Mouse (Mus musculus) testis, adult 2 months (tissue): ENCODE results near the gene Ldlrad3. TPM values are rescaled to one million over a fixed set of nuclear protein-coding genes. Genes with fewer than 3 reads are reported as not detected.
A peak's percentile ranks its signal among the peaks of the same experiment; 100 is the strongest.

Source experiments
- H3K27ac ChIP-seq: fragments of 200-500 bp; 2 replicates; pipeline ENCODE4 v1.5.1; 2012; ENCODE audit warnings: low read depth, low read length; ENCODE audit not compliant: control insufficient read depth, insufficient read depth
- H3K27me3 ChIP-seq: fragments of 200-500 bp; 2 replicates; pipeline ENCODE4 v1.6.1; 2012; ENCODE audit warnings: mild to moderate bottlenecking, low read length, moderate library complexity; ENCODE audit not compliant: control insufficient read depth, insufficient read depth
- H3K36me3 ChIP-seq: fragments of 200-500 bp; 2 replicates; pipeline ENCODE4 v1.6.1; 2012; ENCODE audit warnings: mild to moderate bottlenecking, low read length; ENCODE audit not compliant: control insufficient read depth, insufficient read depth
- H3K4me1 ChIP-seq: fragments of 200-500 bp; 2 replicates; pipeline ENCODE4 v1.6.1; 2012; ENCODE audit warnings: low read length; ENCODE audit not compliant: control insufficient read depth, insufficient read depth
- H3K4me3 ChIP-seq: fragments of 200-500 bp; 2 replicates; pipeline ENCODE4 v1.5.1; 2012; ENCODE audit warnings: low read depth, mild to moderate bottlenecking, low read length, moderate library complexity, mixed read lengths; ENCODE audit not compliant: control insufficient read depth
- CTCF ChIP-seq: fragments of 200-500 bp; IDR thresholded peaks from 2 replicates; pipeline ENCODE4 v1.5.1; 2012; ENCODE audit warnings: low read depth, mild to moderate bottlenecking, inconsistent platforms, low read length, moderate library complexity; ENCODE audit not compliant: control insufficient read depth, insufficient read depth, insufficient replicate concordance
- POLR2A ChIP-seq: fragments of 200-500 bp; IDR thresholded peaks from 2 replicates; pipeline ENCODE4 v1.6.1; 2012; ENCODE audit warnings: low read depth, mild to moderate bottlenecking, inconsistent platforms, low read length, moderate library complexity; ENCODE audit not compliant: control insufficient read depth
- polyA plus RNA-seq: library from polyadenylated mRNA; depleted of rRNA; stranded (reverse); fragments of >200 nt; gene quantifications from 2 replicates; pipeline ENCODE4 v1.2.3, GENCODE M21; 2012

Gene Ldlrad3
- polyA plus RNA-seq, 1 experiment, result 1.8 TPM

DNA sequence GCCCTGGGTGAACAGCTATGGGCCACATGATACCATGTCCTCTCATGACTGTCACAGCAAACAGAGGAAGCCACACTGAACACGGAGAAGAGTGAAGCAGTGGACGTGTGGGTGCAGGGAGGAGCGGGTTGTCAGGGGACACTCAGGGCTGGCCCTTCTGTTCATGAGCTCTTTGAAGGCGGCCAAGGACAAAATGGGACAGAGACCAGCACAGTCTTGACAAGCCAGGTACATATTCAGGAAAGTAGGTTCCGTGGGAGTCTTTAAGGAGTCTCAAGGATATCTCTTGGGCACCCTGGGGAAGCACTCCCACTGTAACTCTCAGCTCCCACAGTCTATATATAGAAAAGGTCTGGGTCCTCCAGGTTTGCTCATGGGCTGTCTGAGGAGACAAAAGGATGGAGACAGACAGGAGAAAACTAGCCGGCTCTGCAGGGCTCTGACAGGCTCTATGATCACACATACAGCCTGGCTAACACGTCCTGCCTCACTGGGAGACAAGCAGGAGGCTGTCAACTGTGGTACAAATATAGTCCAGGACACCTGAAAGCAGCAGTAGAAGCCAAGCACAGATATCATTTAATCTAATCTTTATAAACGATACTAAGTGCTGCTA lies 121.3 kb downstream of the Ldlrad3 start:
- Histone ChIP-seq H3K4me1 (no peaks in the 10 kb centered on the region), H3K4me3 (no peak overlapping the region), H3K27me3 (no peaks in the 10 kb centered on the region), H3K36me3 (no peaks in the 10 kb centered on the region), H3K27ac (no peak overlapping the region)
- TF ChIP-seq CTCF (no peak), POLR2A (no peak)

DNA sequence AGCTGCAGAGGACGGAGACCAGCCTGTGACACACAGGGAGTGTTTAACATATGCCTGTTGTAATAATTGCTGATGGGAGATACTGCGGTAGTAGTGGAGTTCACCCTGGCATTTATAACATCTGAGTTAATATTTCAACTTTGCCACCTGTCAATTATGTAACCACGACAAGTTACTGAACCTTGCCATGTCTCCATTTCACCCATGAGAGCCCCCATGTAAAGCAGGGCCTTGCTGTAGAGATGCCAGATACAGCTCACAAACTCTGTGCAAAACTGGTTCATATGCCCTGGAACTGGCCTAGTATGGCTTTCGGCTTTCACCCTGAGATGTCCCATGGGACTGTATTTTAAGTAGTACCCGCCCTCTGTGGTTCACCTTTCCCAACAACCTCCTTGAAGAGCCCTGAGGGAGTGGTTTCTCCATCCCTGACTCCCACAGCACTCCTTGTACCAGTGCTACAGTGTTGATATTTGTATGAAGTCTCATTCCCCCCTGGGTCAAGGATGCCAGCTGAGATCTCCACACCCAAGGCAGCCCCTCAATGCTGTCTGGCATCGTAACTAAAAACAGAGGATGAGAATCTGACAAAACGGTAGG lies 122.2 kb downstream of the Ldlrad3 start:
- no peak overlapping the region for H3K4me3 ChIP-seq
- no peaks in the 10 kb centered on the region for H3K4me1 ChIP-seq
- no peaks in the 10 kb centered on the region for H3K27me3 ChIP-seq
- H3K36me3 ChIP-seq, result no peaks in the 10 kb centered on the region
- no peak overlapping the region for H3K27ac ChIP-seq
- TF ChIP-seq CTCF (no peak), POLR2A (no peak)

DNA sequence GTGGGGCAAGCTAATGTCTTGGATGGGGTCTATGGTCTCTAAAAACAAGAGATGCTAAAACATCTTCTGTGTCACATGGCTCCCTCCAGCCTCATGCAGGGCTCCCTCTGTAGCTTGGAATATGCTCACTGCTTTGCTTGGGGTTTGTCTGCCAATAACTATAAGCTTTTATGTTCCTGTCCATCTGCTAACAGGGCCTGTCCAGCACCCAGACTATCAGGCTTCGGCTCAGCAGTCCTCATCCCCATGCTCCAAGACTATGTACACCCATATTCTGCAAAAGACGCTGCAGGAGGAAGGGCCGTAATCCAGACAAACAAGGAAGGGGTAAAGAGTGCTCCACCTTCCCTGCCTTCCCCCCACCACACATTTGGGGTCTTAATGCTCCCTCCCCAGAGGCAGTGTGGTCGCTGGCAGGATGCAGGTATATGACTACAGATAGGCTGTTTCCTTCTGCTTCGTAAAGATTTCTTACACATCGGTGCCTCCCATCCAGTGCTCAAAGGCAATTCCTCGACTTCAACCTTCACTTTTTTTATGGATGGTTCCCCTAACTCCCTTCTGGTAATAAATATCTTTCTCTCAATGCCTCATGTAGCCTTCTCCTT lies 123.2 kb downstream of the Ldlrad3 start:
- TF ChIP-seq POLR2A, result no peak
- no peak for TF ChIP-seq CTCF
- H3K36me3 ChIP-seq, result no peaks in the 10 kb centered on the region
- no peak overlapping the region for H3K27ac ChIP-seq
- H3K4me1 ChIP-seq, result no peaks in the 10 kb centered on the region
- no peaks in the 10 kb centered on the region for H3K27me3 ChIP-seq
- no peak overlapping the region for H3K4me3 ChIP-seq

DNA sequence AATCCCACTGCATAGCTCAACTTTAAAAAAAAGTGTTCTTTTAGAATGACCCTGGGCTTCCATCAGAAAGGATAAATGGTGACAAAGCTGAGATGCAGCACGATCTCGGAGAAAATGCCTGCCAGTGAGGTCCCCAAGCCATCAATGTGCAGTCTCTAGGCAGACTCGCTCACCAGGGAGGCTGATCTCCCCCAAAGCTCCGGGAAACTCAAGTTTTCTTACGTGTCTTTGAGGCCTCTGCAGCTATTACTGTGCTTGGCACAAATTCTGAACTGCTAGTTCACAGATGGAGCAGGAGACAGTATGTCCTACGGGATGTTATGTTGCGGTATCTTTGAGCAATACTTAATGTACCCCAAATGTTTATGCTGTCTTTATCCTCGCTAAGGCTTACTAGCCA lies 124.3 kb downstream of the Ldlrad3 start:
- Histone ChIP-seq H3K4me1 (no peaks in the 10 kb centered on the region), H3K27ac (peak overlapping the region; percentile 30; the same call in 1 of the 2 replicates), H3K27me3 (no peaks in the 10 kb centered on the region), H3K36me3 (no peaks in the 10 kb centered on the region), H3K4me3 (no peak overlapping the region)
- TF ChIP-seq CTCF, result no peak
- no peak for TF ChIP-seq POLR2A

DNA sequence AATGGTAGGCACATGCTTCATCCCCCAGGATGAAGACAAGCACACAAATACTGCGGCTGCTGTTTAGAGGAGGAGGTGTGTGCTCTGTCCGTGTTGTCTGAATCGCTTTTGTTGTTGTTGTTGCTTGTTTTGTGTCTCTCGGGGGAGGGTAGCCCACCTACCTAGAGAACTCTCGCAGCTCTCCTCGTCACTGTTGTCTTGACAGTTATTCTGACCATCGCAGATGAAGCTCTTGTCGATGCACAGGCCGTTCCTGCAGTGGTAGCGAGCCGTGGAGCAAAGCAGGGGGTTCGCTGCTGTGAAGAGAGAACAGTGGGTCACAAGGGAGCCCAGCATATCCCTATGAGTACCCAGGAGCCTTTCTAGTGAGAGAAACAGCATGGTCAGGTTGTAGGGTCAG lies 128.4 kb downstream of the Ldlrad3 start:
- TF ChIP-seq CTCF (no peak), POLR2A (no peak)
- H3K36me3 ChIP-seq, result no peaks in the 10 kb centered on the region
- H3K4me1 ChIP-seq, result no peaks in the 10 kb centered on the region
- H3K4me3 ChIP-seq, result no peak overlapping the region
- no peaks in the 10 kb centered on the region for H3K27me3 ChIP-seq
- H3K27ac ChIP-seq, result no peak overlapping the region

DNA sequence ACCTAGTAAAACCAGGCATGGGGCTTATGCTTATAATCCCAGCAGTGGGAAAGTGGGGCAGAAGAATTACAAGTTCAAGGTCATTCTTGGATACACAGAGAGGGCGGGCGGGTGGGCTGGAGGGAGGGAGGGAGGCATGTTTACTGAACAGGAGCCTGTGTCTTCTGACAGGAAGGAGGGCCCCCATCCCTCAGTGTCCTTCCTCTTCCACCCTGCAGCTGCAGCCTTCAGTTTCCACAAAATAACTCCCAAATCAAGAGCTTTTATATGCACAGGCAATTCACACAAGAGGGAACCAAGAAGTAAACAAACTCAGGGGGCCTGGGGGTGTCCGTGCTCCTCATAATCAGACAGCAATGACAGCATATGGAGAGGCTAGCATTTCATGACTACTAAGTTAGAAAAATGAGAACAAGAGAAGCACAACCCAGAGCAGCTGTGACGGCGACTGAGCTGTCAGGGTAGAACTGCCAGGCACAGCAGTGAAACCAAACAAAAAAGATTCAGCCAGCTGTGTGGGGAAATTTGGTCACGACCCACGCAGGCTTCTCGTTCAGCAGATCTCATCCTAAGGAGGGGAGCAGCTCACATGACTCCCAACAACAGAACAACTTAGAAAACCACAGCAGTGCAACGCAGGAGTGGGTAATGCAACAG lies 129.0 kb downstream of the Ldlrad3 start:
- Histone ChIP-seq H3K36me3 (no peaks in the 10 kb centered on the region), H3K27ac (no peak overlapping the region), H3K27me3 (no peaks in the 10 kb centered on the region), H3K4me3 (no peak overlapping the region), H3K4me1 (no peaks in the 10 kb centered on the region)
- TF ChIP-seq POLR2A (no peak), CTCF (no peak)

DNA sequence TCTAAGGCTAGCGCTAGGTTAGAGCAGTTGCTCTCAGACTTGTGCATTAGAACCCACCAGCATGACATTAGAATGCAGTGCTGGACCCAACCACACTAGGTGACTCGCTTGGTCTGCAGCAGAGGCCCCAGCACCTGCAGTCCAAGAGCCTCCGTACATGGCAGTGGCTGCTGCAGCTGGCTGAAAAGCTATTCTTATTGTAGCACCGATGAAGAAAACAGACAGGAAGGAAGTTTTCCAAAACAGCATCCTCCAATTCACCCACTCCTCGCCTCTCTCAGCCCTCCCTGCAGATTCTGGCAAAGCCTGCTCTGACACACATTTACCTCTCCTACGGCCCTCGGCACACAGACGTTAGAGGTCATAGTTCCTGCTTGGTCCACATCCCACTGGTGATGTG lies 130.0 kb downstream of the Ldlrad3 start:
- no peak for TF ChIP-seq POLR2A
- TF ChIP-seq CTCF, result no peak
- no peaks in the 10 kb centered on the region for H3K36me3 ChIP-seq

More for the DNA sequence above, 130.0 kb downstream of the Ldlrad3 start:
- Histone ChIP-seq H3K4me3 (no peak overlapping the region), H3K27me3 (no peaks in the 10 kb centered on the region), H3K27ac (no peak overlapping the region), H3K4me1 (no peaks in the 10 kb centered on the region)
